Mouse (Mus musculus) megakaryocyte-erythroid progenitor cell, adult 5 weeks (primary cell): ENCODE results near the gene Ccdc34. TPM values are rescaled to one million over a fixed set of nuclear protein-coding genes. Genes with fewer than 3 reads are reported as not detected.

ENCODE experiments used
- polyA plus RNA-seq: library from polyadenylated mRNA; stranded (reverse); fragments of >175 nt; gene quantifications from 2 replicates; pipeline ENCODE4 v1.2.3, GENCODE M21; 2012

Gene Ccdc34
- 17.3 and 20.1 TPM in 2 replicates for polyA plus RNA-seq

GRCm38 (mm10) chr2:110017616-110018505 is at the start of gene Ccdc34:
Gene Ccdc34 (plus strand): TSS chr2:110017817.

Other genes with a start within 250 kb of the Ccdc34 start
- 2.6 and 4.2 TPM in 2 replicates for gene Lin7c, start 127.0 kb upstream of the Ccdc34 start, polyA plus RNA-seq
- 0.20 and 0.23 TPM in 2 replicates for gene Lgr4, start 100.2 kb upstream of the Ccdc34 start, polyA plus RNA-seq